Mouse (Mus musculus) hindbrain, embryonic 14.5 days (tissue): Measurements from ENCODE around the gene Sun5. TPM values are rescaled to one million over a fixed set of nuclear protein-coding genes. Genes with fewer than 3 reads are reported as not detected.
A peak's percentile ranks its signal among the peaks of the same experiment; 100 is the strongest.

ENCODE experiments used
- ATAC-seq: fragments of 200-750 bp; cut with Nextera tagmentation; 2 replicates; pipeline ENCODE4 v1.8.0; 2017; ENCODE audit warnings: moderate number of reproducible peaks, mild to moderate bottlenecking, moderate TSS enrichment, moderate library complexity; ENCODE audit not compliant: low FRiP score
- DNase-seq: peaks from one replicate; pipeline ENCODE4 v3.0.0-alpha.2; 2015; ENCODE audit warnings: low spot score
- H3K27ac ChIP-seq: fragments of 300-500 bp; sonication (generic); 2 replicates; pipeline ENCODE4 v1.5.1; 2014; ENCODE audit warnings: mild to moderate bottlenecking, moderate library complexity
- H3K27me3 ChIP-seq: fragments of 300-500 bp; sonication (generic); 2 replicates; pipeline ENCODE4 v1.6.1; 2014; ENCODE audit warnings: mild to moderate bottlenecking, low read length, mixed read lengths; ENCODE audit not compliant: control insufficient read depth, insufficient read depth
- H3K36me3 ChIP-seq: fragments of 300-500 bp; sonication (generic); replicated peaks from 2 replicates; pipeline ENCODE4 v1.6.1; 2014; ENCODE audit not compliant: control insufficient read depth, insufficient read depth
- H3K4me1 ChIP-seq: fragments of 300-500 bp; sonication (generic); replicated peaks from 2 replicates; pipeline ENCODE4 v1.6.1; 2014; ENCODE audit warnings: antibody characterized with exemption, low read length, mixed read lengths; ENCODE audit not compliant: control insufficient read depth, insufficient read depth
- H3K4me2 ChIP-seq: fragments of 300-500 bp; sonication (generic); replicated peaks from 2 replicates; pipeline ENCODE4 v1.6.1; 2014; ENCODE audit warnings: mild to moderate bottlenecking, moderate library complexity
- H3K4me3 ChIP-seq: fragments of 300-500 bp; sonication (generic); replicated peaks from 2 replicates; pipeline ENCODE4 v1.5.1; 2014; ENCODE audit warnings: mild to moderate bottlenecking, low read length
- H3K9ac ChIP-seq: fragments of 300-500 bp; sonication (generic); 2 replicates; pipeline ENCODE4 v1.6.1; 2014
- H3K9me3 ChIP-seq: fragments of 300-500 bp; sonication (generic); 2 replicates; pipeline ENCODE4 v1.6.1; 2016; ENCODE audit warnings: low read length; ENCODE audit not compliant: control insufficient read depth
- WGBS: fragments of 180-500 bp; shearing (Covaris S2); extraction: QIAGEN DNeasy Blood & Tissue Kit; methylation state at CpG from one replicate; pipeline ENCODE4 v1.1.7; 2014; 5-methylcytosine and 5-hydroxymethylcytosine counted together
- polyA plus RNA-seq: library from polyadenylated mRNA; unstranded; fragments of >200 nt; fragmentation: Nextera tagmentation; extraction: Ambion mirVana; gene quantifications from 2 replicates; pipeline ENCODE4 v1.2.1, GENCODE M21; 2014

Sun5 gene
- polyA plus RNA-seq, 1 experiment from 2014 or later, result not detected

- DNase-seq, result no peak
- Histone ChIP-seq H3K27me3 (no peaks in the 10 kb centered on the region; the same call in 1 of the 2 replicates), H3K4me1 (no peaks in the 10 kb centered on the region), H3K9me3 (no peaks in the 10 kb centered on the region), H3K4me2 (no peak overlapping the region), H3K9ac (no peak overlapping the region), H3K36me3 (no peaks in the 10 kb centered on the region), H3K4me3 (no peak overlapping the region), H3K27ac (no peak overlapping the region)
- 92% methylated on average over 11 of the region's 11 CpGs for WGBS
- no peak for ATAC-seq
These were observed 10.6 kb downstream of the Sun5 start for GRCm38 (mm10) chr2:153860315-153860714.

DNA sequence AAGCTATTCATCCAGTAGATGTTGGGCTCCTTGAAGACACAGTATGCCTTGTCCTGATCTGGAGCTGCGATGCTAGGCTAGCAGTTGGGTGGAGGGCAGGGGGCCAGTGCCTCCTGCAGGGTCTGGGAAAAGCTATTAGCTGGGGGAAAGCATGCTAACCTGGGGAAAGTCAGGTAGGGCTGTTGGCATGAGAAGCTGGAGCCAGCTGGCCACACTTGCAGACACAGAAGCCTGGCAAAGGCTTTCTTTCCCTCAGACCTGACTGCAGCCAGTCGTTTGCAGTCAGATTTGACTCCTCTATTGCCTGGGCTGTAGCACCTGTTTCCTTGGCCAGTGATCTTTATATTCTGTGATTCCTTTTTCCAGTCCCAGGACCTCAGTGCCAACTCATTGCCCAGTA, 11.3 kb downstream of the Sun5 start:
- H3K4me1 ChIP-seq, result no peaks in the 10 kb centered on the region
- H3K27me3 ChIP-seq, result no peaks in the 10 kb centered on the region; the same call in 1 of the 2 replicates
- H3K4me2 ChIP-seq, result no peak overlapping the region
- no peaks in the 10 kb centered on the region for H3K36me3 ChIP-seq
- DNase-seq (no peak), ATAC-seq (no peak)
- WGBS, result 75% methylated on average over 2 of the region's 2 CpGs
- no peak overlapping the region for H3K9ac ChIP-seq
- no peak overlapping the region for H3K27ac ChIP-seq
- H3K4me3 ChIP-seq, result no peak overlapping the region
- no peaks in the 10 kb centered on the region for H3K9me3 ChIP-seq

GRCm38 (mm10) chr2:153853544-153853943, 17.3 kb downstream of the Sun5 start:
- Histone ChIP-seq H3K27me3 (no peaks in the 10 kb centered on the region; the same call in 1 of the 2 replicates), H3K36me3 (no peaks in the 10 kb centered on the region), H3K9ac (no peak overlapping the region), H3K9me3 (peaks cover 5% of the 10 kb centered on the region; the same call in 1 of the 2 replicates), H3K27ac (no peak overlapping the region), H3K4me1 (no peaks in the 10 kb centered on the region), H3K4me2 (no peak overlapping the region), H3K4me3 (no peak overlapping the region)
- ATAC-seq (no peak), DNase-seq (no peak)
- 14% methylated on average over 5 of the region's 5 CpGs for WGBS

- no peak overlapping the region for H3K4me2 ChIP-seq
- no peak overlapping the region for H3K9ac ChIP-seq
- H3K27me3 ChIP-seq, result no peaks in the 10 kb centered on the region
- no peak overlapping the region for H3K4me3 ChIP-seq
- DNase-seq, result peak; percentile 40
- no peaks in the 10 kb centered on the region for H3K4me1 ChIP-seq
- H3K9me3 ChIP-seq, result peaks cover 5% of the 10 kb centered on the region; the same call in 1 of the 2 replicates
- no peak for ATAC-seq
- no peaks in the 10 kb centered on the region for H3K36me3 ChIP-seq
- WGBS, result 52% methylated on average over 4 of the region's 4 CpGs
- H3K27ac ChIP-seq, result no peak overlapping the region
These were observed 19.9 kb downstream of the Sun5 start for GRCm38 (mm10) chr2:153851030-153851360.

DNA sequence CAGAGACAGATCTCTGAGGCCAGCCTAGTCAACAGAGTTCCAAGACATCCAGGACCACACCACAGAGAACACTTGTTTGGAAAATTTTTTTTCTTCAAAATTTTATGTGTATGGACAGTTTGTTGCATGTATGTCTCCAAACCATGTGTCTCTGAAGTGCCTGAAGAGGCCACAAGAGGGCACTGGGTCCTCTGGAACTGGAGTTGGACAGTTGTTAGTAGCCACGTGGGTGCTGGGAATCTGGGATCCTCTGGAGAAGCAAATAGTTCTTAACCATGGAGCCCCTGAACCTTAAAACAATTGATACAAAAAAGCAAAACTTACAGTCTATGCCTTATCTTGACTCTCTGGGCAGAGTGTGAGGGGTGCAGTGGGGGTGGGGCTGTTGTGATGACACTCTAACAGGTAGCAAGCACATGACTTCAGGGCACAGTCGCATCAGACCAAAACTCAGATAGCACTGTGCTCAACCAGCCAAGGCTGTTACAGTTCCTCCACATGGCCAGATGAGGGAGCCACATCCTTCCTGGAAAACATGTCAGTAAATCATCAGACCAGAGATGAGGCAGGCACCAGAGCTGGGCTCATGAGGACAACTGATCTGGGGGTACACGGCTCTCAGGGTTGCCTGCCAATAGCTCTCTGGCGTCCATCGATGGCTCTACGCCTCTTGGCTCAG, 20.4 kb downstream of the Sun5 start:
- 85% methylated on average over 6 of the region's 6 CpGs for WGBS
- Histone ChIP-seq H3K4me2 (no peak overlapping the region), H3K27ac (no peak overlapping the region), H3K36me3 (no peaks in the 10 kb centered on the region), H3K9ac (no peak overlapping the region), H3K4me1 (no peaks in the 10 kb centered on the region), H3K4me3 (no peak overlapping the region), H3K9me3 (peaks cover 5% of the 10 kb centered on the region; the same call in 1 of the 2 replicates), H3K27me3 (no peaks in the 10 kb centered on the region)
- DNase-seq (no peak), ATAC-seq (no peak)

GRCm38 (mm10) chr2:153848389-153848788, 22.5 kb downstream of the Sun5 start:
- H3K36me3 ChIP-seq, result no peaks in the 10 kb centered on the region
- WGBS, result 81% methylated on average over 3 of the region's 3 CpGs
- no peak overlapping the region for H3K4me2 ChIP-seq
- H3K9ac ChIP-seq, result no peak overlapping the region
- H3K4me1 ChIP-seq, result no peaks in the 10 kb centered on the region
- no peak overlapping the region for H3K4me3 ChIP-seq
- no peak for DNase-seq
- no peak overlapping the region for H3K27ac ChIP-seq
- H3K27me3 ChIP-seq, result no peaks in the 10 kb centered on the region
- no peak for ATAC-seq
- H3K9me3 ChIP-seq, result peaks cover 5% of the 10 kb centered on the region; the same call in 1 of the 2 replicates

DNA sequence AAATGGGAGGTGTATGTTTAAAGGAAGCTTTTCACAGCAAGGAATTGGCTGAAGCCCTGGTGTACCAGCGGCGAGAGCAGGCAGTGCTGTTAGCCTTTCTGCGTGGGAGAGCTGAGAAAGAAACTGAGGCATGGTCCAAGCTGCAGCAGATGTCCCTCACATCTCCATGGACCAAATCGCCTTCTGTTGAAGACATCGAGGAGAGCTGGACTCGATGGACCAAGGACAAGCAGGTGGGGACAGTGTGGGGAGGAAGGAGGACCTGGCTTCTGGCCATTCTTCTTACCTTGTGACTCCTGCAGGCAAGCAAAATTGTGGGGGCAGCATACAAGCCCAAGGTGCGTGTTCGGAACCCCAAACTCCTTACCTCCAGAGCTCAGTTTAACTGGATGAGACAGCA, 28.0 kb downstream of the Sun5 start:
- ATAC-seq, result no peak

GRCm38 (mm10) chr2:153833291-153833690, 37.6 kb downstream of the Sun5 start:
- H3K4me2 ChIP-seq, result no peak overlapping the region
- H3K4me3 ChIP-seq, result no peak overlapping the region
- no peak overlapping the region for H3K9ac ChIP-seq
- WGBS, result 91% methylated on average over 8 of the region's 8 CpGs
- H3K36me3 ChIP-seq, result no peaks in the 10 kb centered on the region
- H3K27ac ChIP-seq, result no peak overlapping the region
- ATAC-seq, result no peak
- H3K4me1 ChIP-seq, result no peaks in the 10 kb centered on the region
- no peaks in the 10 kb centered on the region for H3K27me3 ChIP-seq
- no peak for DNase-seq
- H3K9me3 ChIP-seq, result no peaks in the 10 kb centered on the region

More for the DNA sequence above, 28.0 kb downstream of the Sun5 start:
- H3K4me2 ChIP-seq, result no peak overlapping the region
- H3K9ac ChIP-seq, result no peak overlapping the region
- no peak for DNase-seq
- no peak overlapping the region for H3K27ac ChIP-seq
- no peaks in the 10 kb centered on the region for H3K4me1 ChIP-seq
- no peak overlapping the region for H3K4me3 ChIP-seq
- no peaks in the 10 kb centered on the region for H3K27me3 ChIP-seq
- H3K36me3 ChIP-seq, result no peaks in the 10 kb centered on the region
- WGBS, result 86% methylated on average over 8 of the region's 8 CpGs
- no peaks in the 10 kb centered on the region for H3K9me3 ChIP-seq

DNA sequence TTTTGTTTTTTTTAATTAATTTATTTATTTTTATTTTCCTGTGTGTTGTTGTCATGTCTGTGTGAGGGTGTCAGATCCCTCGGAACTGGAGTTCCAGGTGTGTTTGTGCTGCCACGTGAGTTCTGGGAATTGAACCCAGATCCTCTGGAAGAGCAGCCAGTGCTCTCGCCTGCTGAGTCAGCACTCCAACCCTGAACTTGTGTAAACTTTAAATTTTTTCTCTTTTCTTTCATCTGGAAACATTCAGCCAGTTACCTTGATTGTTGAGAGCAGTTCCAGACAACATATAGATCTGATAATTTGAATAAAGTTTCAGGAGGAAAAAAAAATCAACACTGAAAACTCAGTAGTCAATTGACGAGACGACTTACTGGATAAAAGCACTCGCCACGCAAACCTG, 42.2 kb downstream of the Sun5 start:
- Histone ChIP-seq H3K9ac (no peak overlapping the region), H3K36me3 (no peaks in the 10 kb centered on the region), H3K9me3 (no peaks in the 10 kb centered on the region), H3K27ac (no peak overlapping the region), H3K4me1 (peaks cover 6% of the 10 kb centered on the region; the same call in 1 of the 2 replicates), H3K4me2 (no peak overlapping the region), H3K27me3 (no peaks in the 10 kb centered on the region), H3K4me3 (no peak overlapping the region)
- 87% methylated on average over 7 of the region's 7 CpGs for WGBS
- ATAC-seq, result no peak
- no peak for DNase-seq
